15 mouse cellular contexts compared by ENCODE assay signal in the genomic region with DNA sequence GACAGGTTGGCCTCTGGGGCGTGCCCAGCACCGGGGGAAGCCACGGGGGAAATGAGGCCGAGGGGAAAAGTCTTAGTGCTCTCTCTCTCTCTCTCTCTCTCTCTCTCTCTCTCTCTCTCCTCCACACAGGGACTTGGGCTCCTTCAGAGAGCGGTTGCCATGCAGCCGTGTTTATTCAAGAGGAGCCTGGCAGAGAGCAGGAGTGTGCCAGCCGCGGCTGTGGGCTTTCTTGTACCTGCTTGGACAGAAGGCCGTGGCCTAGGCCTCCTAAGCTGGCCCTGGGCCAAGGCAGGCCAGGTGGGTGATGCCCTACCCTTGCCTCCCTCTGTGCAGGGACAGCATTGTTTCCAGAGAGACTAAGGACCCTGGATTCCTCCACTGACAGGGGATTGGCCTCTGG. TPM values are rescaled to one million over a fixed set of nuclear protein-coding genes. Genes with fewer than 3 reads are reported as not detected.
DNase-seq lines count a peak whose midpoint lies in the region; ATAC-seq and TF ChIP-seq lines count a peak whose summit lies in the region.
"Had no signal": no experiment of that assay in that cellular context is flagged by ENCODE, and none has a peak within 500 bp of the region (broad histone marks: within the 10 kb centered on the region; RNA-seq: fewer than 3 reads in every experiment).

A gene (plus strand): TSS at position 170 of the 400 bp plus-strand sequence.

- no peak for TF ChIP-seq CTCF in liver, postnatal 0 days (IDR thresholded peaks at IDR 0.05; ENCODE audit: low read depth)

- H3K4me1 ChIP-seq in heart, embryonic 10.5 days, result peaks cover 18% of the 10 kb centered on the region
- H3K4me1 ChIP-seq in neural tube, embryonic 13.5 days (replicated peaks), result peaks cover 26% of the 10 kb centered on the region; the same call in 1 of the 2 replicates
- peaks cover 10% of the 10 kb centered on the region for H3K4me1 ChIP-seq in hindbrain, embryonic 16.5 days (ENCODE audit: control insufficient read depth, insufficient read depth, low read depth, low read length)
- no peaks in the 10 kb centered on the region for H3K4me1 ChIP-seq in liver, postnatal 0 days (ENCODE audit: insufficient read depth)
- H3K4me1 ChIP-seq: liver, embryonic 15.5 days had no signal

- H3K27me3 ChIP-seq in heart, embryonic 10.5 days (ENCODE audit: insufficient read depth, poor library complexity, severe bottlenecking), result no peaks in the 10 kb centered on the region
- H3K27me3 ChIP-seq in neural tube, embryonic 13.5 days, result no peaks in the 10 kb centered on the region
- no peaks in the 10 kb centered on the region for H3K27me3 ChIP-seq in hindbrain, embryonic 16.5 days (replicated peaks; ENCODE audit: control insufficient read depth, insufficient read depth, low read length)
- H3K27me3 ChIP-seq in liver, postnatal 0 days (ENCODE audit: insufficient read depth, low read length), result no peaks in the 10 kb centered on the region
- H3K27me3 ChIP-seq: embryonic facial prominence, embryonic 15.5 days; liver, embryonic 15.5 days had no signal

- 80% methylated on average over 9 of the region's 9 CpGs for WGBS in heart, embryonic 10.5 days
- WGBS in neural tube, embryonic 13.5 days, result 58% methylated on average over 9 of the region's 9 CpGs
- WGBS in hindbrain, embryonic 16.5 days, result 31% methylated on average over 9 of the region's 9 CpGs
- WGBS in liver, postnatal 0 days (ENCODE audit: insufficient replicate concordance), result 68% methylated on average over 9 of the region's 9 CpGs

- no peaks in the 10 kb centered on the region for H3K9me3 ChIP-seq in heart, embryonic 10.5 days
- no peaks in the 10 kb centered on the region for H3K9me3 ChIP-seq in neural tube, embryonic 13.5 days
- H3K9me3 ChIP-seq in hindbrain, embryonic 16.5 days (ENCODE audit: control insufficient read depth, low read length), result no peaks in the 10 kb centered on the region
- H3K9me3 ChIP-seq in liver, postnatal 0 days (ENCODE audit: low read length), result no peaks in the 10 kb centered on the region
- H3K9me3 ChIP-seq: embryonic facial prominence, embryonic 15.5 days; liver, embryonic 15.5 days had no signal

- no peak within 1 kb of the TSS for H3K4me2 ChIP-seq in neural tube, embryonic 13.5 days
- H3K4me2 ChIP-seq in hindbrain, embryonic 16.5 days (ENCODE audit: low read length), result no peak within 1 kb of the TSS
- no peak within 1 kb of the TSS for H3K4me2 ChIP-seq in liver, postnatal 0 days (ENCODE audit: low read depth, low read length)
- H3K4me2 ChIP-seq: embryonic facial prominence, embryonic 15.5 days; liver, embryonic 15.5 days had no signal

- H3K4me3 ChIP-seq in heart, embryonic 10.5 days, result no peak within 1 kb of the TSS
- no peak within 1 kb of the TSS for H3K4me3 ChIP-seq in neural tube, embryonic 13.5 days
- H3K4me3 ChIP-seq in hindbrain, embryonic 16.5 days (ENCODE audit: low read length), result no peak within 1 kb of the TSS
- no peak within 1 kb of the TSS for H3K4me3 ChIP-seq in liver, postnatal 0 days (ENCODE audit: low read depth, low read length)
- H3K4me3 ChIP-seq: embryonic facial prominence, embryonic 15.5 days; liver, embryonic 15.5 days had no signal

- H3K36me3 ChIP-seq in heart, embryonic 10.5 days, result no peaks in the 10 kb centered on the region
- no peaks in the 10 kb centered on the region for H3K36me3 ChIP-seq in neural tube, embryonic 13.5 days
- no peaks in the 10 kb centered on the region for H3K36me3 ChIP-seq in hindbrain, embryonic 16.5 days (ENCODE audit: control insufficient read depth, insufficient read depth, low read length)
- no peaks in the 10 kb centered on the region for H3K36me3 ChIP-seq in liver, postnatal 0 days (replicated peaks; ENCODE audit: insufficient read depth, low read length)
- H3K36me3 ChIP-seq: embryonic facial prominence, embryonic 15.5 days; liver, embryonic 15.5 days had no signal

- H3K9ac ChIP-seq in neural tube, embryonic 13.5 days, result no peak within 1 kb of the TSS
- no peak within 1 kb of the TSS for H3K9ac ChIP-seq in hindbrain, embryonic 16.5 days (ENCODE audit: low read depth, low read length)
- no peak within 1 kb of the TSS for H3K9ac ChIP-seq in liver, postnatal 0 days (replicated peaks)
- H3K9ac ChIP-seq: embryonic facial prominence, embryonic 15.5 days; liver, embryonic 15.5 days had no signal

- ATAC-seq in neural tube, embryonic 13.5 days (ENCODE audit: low read depth), result peak; percentile 45; the same call in 1 of the 2 replicates
- ATAC-seq in hindbrain, embryonic 16.5 days, result peak; percentile 67
- no peak for ATAC-seq in liver, postnatal 0 days

- DNase-seq in heart, embryonic 10.5 days (ENCODE audit: low spot score), result no peak
- no peak for DNase-seq in heart, adult 18-20 months
- no peak for DNase-seq in neural tube, embryonic 10.5 days (ENCODE audit: extremely low spot score, low spot score)
- peak; percentile 69 for DNase-seq in lung, postnatal 36 days
- no peak for DNase-seq in liver, postnatal 0 days
- no peak for DNase-seq in heart, postnatal 4 days
- DNase-seq: cerebellum, postnatal 14 days; kidney, adult 18-20 months; retina, postnatal 1 day had no signal

- H3K27ac ChIP-seq in heart, embryonic 10.5 days, result peak within 1 kb of the TSS; percentile 53; the same call in 1 of the 2 replicates
- no peak within 1 kb of the TSS for H3K27ac ChIP-seq in neural tube, embryonic 13.5 days (replicated peaks)
- H3K27ac ChIP-seq in hindbrain, embryonic 16.5 days (ENCODE audit: low read depth, low read length), result no peak within 1 kb of the TSS
- no peak within 1 kb of the TSS for H3K27ac ChIP-seq in liver, postnatal 0 days (ENCODE audit: low read depth)
- H3K27ac ChIP-seq: embryonic facial prominence, embryonic 15.5 days; liver, embryonic 15.5 days had no signal

- TF ChIP-seq EP300 in liver, postnatal 0 days (IDR thresholded peaks at IDR 0.05; ENCODE audit: low read depth), result no peak

RNA-seq across cellular contexts. Expression of the gene that starts here (rescaled TPM):
- 1.9 and 3.6 TPM in 2 replicates for polyA plus RNA-seq in heart, embryonic 10.5 days (2016; fragmentation: Nextera tagmentation; extraction: Ambion mirVana)
- 1 to 10 TPM; 4.7 to 5.4 TPM for total RNA-seq in heart, adult 18-20 months (2021)
- 0.15 and 0.29 TPM in 2 replicates for polyA plus RNA-seq in neural tube, embryonic 13.5 days (2015; fragmentation: Nextera tagmentation; extraction: Ambion mirVana)
- 0.82 and 0.89 TPM in 2 replicates for polyA plus RNA-seq in hindbrain, embryonic 16.5 days (2015; fragmentation: Nextera tagmentation; extraction: Ambion mirVana)
- 0.04 TPM in 1 of 2 replicates, not detected in the other for polyA plus RNA-seq in liver, postnatal 0 days (2015; fragmentation: Nextera tagmentation; extraction: Ambion mirVana)
- 1 to 10 TPM; 2.0 to 2.6 TPM for total RNA-seq in heart, postnatal 4 days (2021)
- total RNA-seq: MEL had no signal
- polyA plus RNA-seq: C2C12; liver, embryonic 15.5 days had no signal

Comparison
In these comparisons a context has a peak if more than half of its experiments do, and no peak if none do; other contexts are left out.
1. Peak in ATAC-seq in neural tube, embryonic 13.5 days; RNA of the gene not detected or under 1 TPM.
2. Peak in ATAC-seq in hindbrain, embryonic 16.5 days; RNA of the gene not detected or under 1 TPM.